ENCODE assay signal across 20 mouse cellular contexts in genomic region chr5:148017371-148017770, GRCm38 (mm10).
"Had no signal": no experiment of that assay in that cellular context is flagged by ENCODE, and none has a peak within 500 bp of the region (broad histone marks: within the 10 kb centered on the region; RNA-seq: fewer than 3 reads in every experiment).

No protein-coding gene starts in this region.

- H3K9me3 ChIP-seq: limb, embryonic 15.5 days; neural tube, embryonic 12.5 days; neural tube, embryonic 15.5 days had no signal

- DNase-seq: kidney, adult 18-20 months; kidney, adult 9 months; kidney, postnatal 14 days; kidney, postnatal 4 days; left cerebral cortex, postnatal 4 days; liver, postnatal 0 days; lung, embryonic 14.5 days; thymus, adult 2 months; thymus, postnatal 14 days; thymus, postnatal 4 days had no signal

- H3K36me3 ChIP-seq: limb, embryonic 12.5 days; limb, embryonic 15.5 days; neural tube, embryonic 12.5 days; neural tube, embryonic 15.5 days had no signal

- H3K27me3 ChIP-seq: limb, embryonic 12.5 days; limb, embryonic 15.5 days; neural tube, embryonic 12.5 days; neural tube, embryonic 15.5 days had no signal

- H3K9ac ChIP-seq: limb, embryonic 12.5 days; limb, embryonic 15.5 days; liver, embryonic 14.5 days; liver, postnatal 0 days; lung, embryonic 14.5 days; neural tube, embryonic 12.5 days; neural tube, embryonic 15.5 days had no signal

- H3K4me1 ChIP-seq: limb, embryonic 12.5 days; limb, embryonic 15.5 days; neural tube, embryonic 12.5 days had no signal

- H3K4me2 ChIP-seq: limb, embryonic 12.5 days; limb, embryonic 15.5 days; liver, embryonic 11.5 days; lung, embryonic 14.5 days; neural tube, embryonic 12.5 days; neural tube, embryonic 15.5 days had no signal

- H3K27ac ChIP-seq: limb, embryonic 12.5 days; limb, embryonic 15.5 days; liver, embryonic 14.5 days; macrophage; neural tube, embryonic 12.5 days; neural tube, embryonic 15.5 days; stomach, postnatal 0 days had no signal

- ATAC-seq: intestine, embryonic 16.5 days; liver, postnatal 0 days; lung, postnatal 0 days had no signal

- H3K4me3 ChIP-seq: limb, embryonic 12.5 days; limb, embryonic 15.5 days; neural tube, embryonic 12.5 days; neural tube, embryonic 15.5 days had no signal
